Mouse (Mus musculus) forebrain, embryonic 15.5 days (tissue): ENCODE measurements at regions not wholly inside any gene's neighbourhood (a gene's known extent, or its start where the extent isn't known, plus 50 kb on each side); places are given as distances from the start of the nearest gene placed in this dataset.
"Not testable (repeated sequence)": the region's sequence is repeated elsewhere in the genome, so short reads cannot be mapped to it uniquely, and the experiment has no call there.

Source experiments
- ATAC-seq: fragments of 200-750 bp; cut with Nextera tagmentation; replicated peaks from 2 replicates; pipeline ENCODE4 v1.8.0; 2017; ENCODE audit warnings: mild to moderate bottlenecking, moderate TSS enrichment, moderate library complexity
- H3K27ac ChIP-seq: fragments of 300-500 bp; sonication (generic); replicated peaks from 2 replicates; pipeline ENCODE4 v1.5.1; 2015; ENCODE audit warnings: mild to moderate bottlenecking, inconsistent platforms
- H3K27me3 ChIP-seq: fragments of 300-500 bp; sonication (generic); 2 replicates; pipeline ENCODE4 v1.6.1; 2015; ENCODE audit warnings: inconsistent platforms
- H3K36me3 ChIP-seq: fragments of 300-500 bp; sonication (generic); 2 replicates; pipeline ENCODE4 v1.6.1; 2015; ENCODE audit warnings: mild to moderate bottlenecking, inconsistent platforms
- H3K4me1 ChIP-seq: fragments of 300-500 bp; sonication (generic); 2 replicates; pipeline ENCODE4 v1.6.1; 2015; ENCODE audit warnings: inconsistent platforms
- H3K4me2 ChIP-seq: fragments of 300-500 bp; sonication (generic); replicated peaks from 2 replicates; pipeline ENCODE4 v1.6.1; 2015; ENCODE audit warnings: mild to moderate bottlenecking, inconsistent platforms
- H3K4me3 ChIP-seq: fragments of 300-500 bp; sonication (generic); 2 replicates; pipeline ENCODE4 v1.5.1; 2015; ENCODE audit warnings: mild to moderate bottlenecking, inconsistent platforms
- H3K9ac ChIP-seq: fragments of 300-500 bp; sonication (generic); replicated peaks from 2 replicates; pipeline ENCODE4 v1.6.1; 2015; ENCODE audit warnings: mild to moderate bottlenecking, inconsistent platforms
- H3K9me3 ChIP-seq: fragments of 300-500 bp; sonication (generic); 2 replicates; pipeline ENCODE4 v1.6.1; 2016; ENCODE audit warnings: inconsistent platforms
- WGBS: fragments of 180-500 bp; shearing (Covaris S2); methylation state at CpG from one replicate; pipeline ENCODE4 v1.1.7; 2015; ENCODE audit warnings: mixed read lengths; 5-methylcytosine and 5-hydroxymethylcytosine counted together

- no peaks in the 10 kb centered on the region for H3K9me3 ChIP-seq
- H3K4me1 ChIP-seq: no peaks in the 10 kb centered on the region
- H3K4me2 ChIP-seq: no peak overlapping the region
- H3K27ac ChIP-seq: no peak overlapping the region
- H3K9ac ChIP-seq: no peak overlapping the region
- no peaks in the 10 kb centered on the region for H3K36me3 ChIP-seq
- H3K27me3 ChIP-seq: no peaks in the 10 kb centered on the region
- no peak for ATAC-seq
- H3K4me3 ChIP-seq: no peak overlapping the region
Measured at GRCm38 (mm10) chr8:126081279-126081678, 86.3 kb downstream of the Kcnk1 start.

GRCm38 (mm10) chr8:126082827-126083226 is 87.9 kb downstream of the Kcnk1 start:
- no peak overlapping the region for H3K4me3 ChIP-seq
- no peak overlapping the region for H3K9ac ChIP-seq
- no peaks in the 10 kb centered on the region for H3K9me3 ChIP-seq
- no peak overlapping the region for H3K4me2 ChIP-seq
- no peak for ATAC-seq
- no peaks in the 10 kb centered on the region for H3K4me1 ChIP-seq
- 77% methylated on average over 1 of the region's 1 CpGs for WGBS
- no peak overlapping the region for H3K27ac ChIP-seq
- H3K36me3 ChIP-seq: no peaks in the 10 kb centered on the region
- H3K27me3 ChIP-seq: no peaks in the 10 kb centered on the region

- Histone ChIP-seq H3K9me3 (no peaks in the 10 kb centered on the region), H3K4me3 (no peak overlapping the region), H3K27ac (no peak overlapping the region), H3K36me3 (no peaks in the 10 kb centered on the region), H3K4me2 (no peak overlapping the region), H3K9ac (no peak overlapping the region), H3K27me3 (no peaks in the 10 kb centered on the region), H3K4me1 (no peaks in the 10 kb centered on the region)
- ATAC-seq: no peak
- 66% methylated on average over 1 of the region's 1 CpGs for WGBS
Measured at GRCm38 (mm10) chr8:126090772-126091171, 95.8 kb downstream of the Kcnk1 start.

GRCm38 (mm10) chr8:126094005-126094404 is 99.0 kb downstream of the Kcnk1 start:
- WGBS: 82% methylated on average over 2 of the region's 2 CpGs
- no peak overlapping the region for H3K4me2 ChIP-seq

GRCm38 (mm10) chr8:126096056-126096455 is 101.1 kb downstream of the Kcnk1 start:
- no peaks in the 10 kb centered on the region for H3K9me3 ChIP-seq
- H3K36me3 ChIP-seq: no peaks in the 10 kb centered on the region
- no peak for ATAC-seq
- no peak overlapping the region for H3K4me3 ChIP-seq
- no peak overlapping the region for H3K4me2 ChIP-seq
- WGBS: 82% methylated on average over 6 of the region's 6 CpGs
- no peaks in the 10 kb centered on the region for H3K27me3 ChIP-seq
- no peak overlapping the region for H3K9ac ChIP-seq
- no peaks in the 10 kb centered on the region for H3K4me1 ChIP-seq
- H3K27ac ChIP-seq: no peak overlapping the region

More at GRCm38 (mm10) chr8:126094005-126094404, 99.0 kb downstream of the Kcnk1 start:
- H3K4me3 ChIP-seq: no peak overlapping the region
- no peak overlapping the region for H3K27ac ChIP-seq
- ATAC-seq: no peak
- H3K36me3 ChIP-seq: no peaks in the 10 kb centered on the region
- no peaks in the 10 kb centered on the region for H3K9me3 ChIP-seq
- H3K27me3 ChIP-seq: no peaks in the 10 kb centered on the region
- no peak overlapping the region for H3K9ac ChIP-seq
- no peaks in the 10 kb centered on the region for H3K4me1 ChIP-seq

- ATAC-seq: no peak
- Histone ChIP-seq H3K9ac (no peak overlapping the region), H3K27me3 (no peaks in the 10 kb centered on the region), H3K9me3 (no peaks in the 10 kb centered on the region), H3K4me2 (no peak overlapping the region), H3K4me3 (no peak overlapping the region), H3K27ac (no peak overlapping the region), H3K4me1 (no peaks in the 10 kb centered on the region), H3K36me3 (no peaks in the 10 kb centered on the region)
- WGBS: 79% methylated on average over 9 of the region's 9 CpGs
Measured at GRCm38 (mm10) chr8:126096636-126097170, 101.7 kb downstream of the Kcnk1 start.

DNA sequence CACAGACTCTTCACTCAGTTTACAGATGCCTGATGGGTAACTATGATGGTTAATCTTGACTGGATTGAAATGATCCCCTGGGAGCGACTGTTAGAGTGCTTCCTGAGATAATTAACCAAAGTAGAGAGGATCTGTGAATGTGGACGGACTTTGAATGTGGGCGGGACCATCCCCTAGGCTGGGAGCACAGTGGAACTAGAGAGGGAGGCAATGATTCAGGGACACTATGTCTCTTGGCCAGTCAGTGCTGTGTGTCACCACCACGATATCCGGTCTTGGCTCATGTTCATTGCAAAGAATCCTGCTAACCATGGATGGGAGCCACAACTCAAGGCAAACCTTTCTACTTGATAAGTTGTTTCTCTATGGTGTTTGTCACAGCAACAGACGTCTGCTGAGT is 103.9 kb downstream of the Kcnk1 start:
- H3K27me3 ChIP-seq: no peaks in the 10 kb centered on the region
- ATAC-seq: no peak
- H3K9ac ChIP-seq: no peak overlapping the region
- 80% methylated on average over 6 of the region's 6 CpGs for WGBS
- no peak overlapping the region for H3K4me3 ChIP-seq
- H3K4me2 ChIP-seq: no peak overlapping the region
- H3K27ac ChIP-seq: no peak overlapping the region
- no peaks in the 10 kb centered on the region for H3K4me1 ChIP-seq
- H3K36me3 ChIP-seq: no peaks in the 10 kb centered on the region
- no peaks in the 10 kb centered on the region for H3K9me3 ChIP-seq

DNA sequence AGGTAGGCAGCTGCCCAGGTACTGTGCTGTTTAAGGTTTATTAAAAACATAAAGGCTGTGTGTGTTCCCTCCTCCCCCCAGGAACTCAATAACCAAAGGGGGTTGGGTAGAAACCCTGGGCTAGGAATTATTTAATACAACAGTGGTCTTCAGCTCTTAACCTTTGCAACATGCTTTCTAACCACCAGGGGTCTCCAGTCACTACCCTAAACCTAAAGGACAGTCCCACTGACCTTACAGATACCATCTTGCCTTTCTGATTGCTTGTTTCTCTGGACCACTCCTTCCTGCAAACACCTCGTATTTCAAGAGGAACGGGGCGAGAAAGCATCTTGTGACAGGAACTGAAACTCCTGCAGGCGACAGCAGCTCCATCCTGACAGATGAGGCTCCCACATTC is 104.9 kb downstream of the Kcnk1 start:
- no peaks in the 10 kb centered on the region for H3K4me1 ChIP-seq
- no peak overlapping the region for H3K9ac ChIP-seq
- H3K9me3 ChIP-seq: no peaks in the 10 kb centered on the region
- no peak for ATAC-seq
- no peaks in the 10 kb centered on the region for H3K27me3 ChIP-seq
- 85% methylated on average over 4 of the region's 4 CpGs for WGBS
- H3K36me3 ChIP-seq: no peaks in the 10 kb centered on the region
- no peak overlapping the region for H3K27ac ChIP-seq
- no peak overlapping the region for H3K4me2 ChIP-seq
- H3K4me3 ChIP-seq: no peak overlapping the region

DNA sequence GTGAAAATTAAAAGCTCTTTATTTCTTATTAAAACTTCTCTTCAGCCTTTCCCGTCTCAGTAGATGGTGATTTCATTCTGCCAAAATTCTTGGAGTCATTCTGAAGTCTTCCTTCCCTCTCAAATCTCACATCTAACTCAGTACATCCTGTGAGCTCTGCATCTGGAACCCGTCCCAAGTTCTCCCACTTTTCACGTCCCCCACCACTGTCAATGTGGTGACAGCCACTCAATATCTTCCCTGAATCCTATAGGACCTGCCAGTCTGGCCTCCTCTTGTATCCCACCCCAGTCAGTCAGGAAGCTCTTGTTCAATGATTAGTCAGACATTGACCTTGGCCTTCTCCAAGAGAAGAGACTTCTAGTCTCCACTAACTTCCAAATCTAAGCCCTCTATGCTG is 110.1 kb downstream of the Kcnk1 start:
- Histone ChIP-seq H3K4me2 (no peak overlapping the region), H3K27ac (no peak overlapping the region), H3K4me3 (no peak overlapping the region), H3K9me3 (no peaks in the 10 kb centered on the region), H3K4me1 (no peaks in the 10 kb centered on the region), H3K27me3 (no peaks in the 10 kb centered on the region), H3K36me3 (no peaks in the 10 kb centered on the region), H3K9ac (no peak overlapping the region)
- no peak for ATAC-seq
- WGBS: 85% methylated on average over 3 of the region's 3 CpGs

DNA sequence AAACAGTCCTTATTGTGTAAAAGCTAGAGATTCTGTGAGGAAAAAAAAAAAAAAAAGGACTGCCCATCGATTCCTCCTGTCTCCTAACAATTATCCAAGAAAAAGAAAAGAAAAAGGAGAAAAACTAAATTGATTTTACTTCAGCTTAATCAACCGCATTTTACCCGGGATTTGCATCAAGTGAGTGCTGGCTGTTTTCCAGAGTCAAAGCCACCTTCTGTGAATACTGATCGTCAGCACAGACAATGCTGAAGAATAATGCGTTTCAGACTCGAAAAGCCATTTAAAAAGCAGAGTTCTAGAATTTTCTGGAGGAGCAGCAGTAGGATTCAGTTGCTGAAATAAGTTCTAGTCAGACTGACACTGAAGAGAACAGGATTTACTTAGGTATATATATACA is 131.1 kb downstream of the Kcnk1 start:
- WGBS: 13% methylated on average over 6 of the region's 6 CpGs
- Histone ChIP-seq H3K9ac (no peak overlapping the region), H3K36me3 (no peaks in the 10 kb centered on the region), H3K27me3 (no peaks in the 10 kb centered on the region), H3K4me3 (no peak overlapping the region), H3K9me3 (no peaks in the 10 kb centered on the region), H3K4me1 (peaks cover 6% of the 10 kb centered on the region), H3K4me2 (no peak overlapping the region), H3K27ac (peak overlapping the region; percentile 47)
- ATAC-seq: no peak

DNA sequence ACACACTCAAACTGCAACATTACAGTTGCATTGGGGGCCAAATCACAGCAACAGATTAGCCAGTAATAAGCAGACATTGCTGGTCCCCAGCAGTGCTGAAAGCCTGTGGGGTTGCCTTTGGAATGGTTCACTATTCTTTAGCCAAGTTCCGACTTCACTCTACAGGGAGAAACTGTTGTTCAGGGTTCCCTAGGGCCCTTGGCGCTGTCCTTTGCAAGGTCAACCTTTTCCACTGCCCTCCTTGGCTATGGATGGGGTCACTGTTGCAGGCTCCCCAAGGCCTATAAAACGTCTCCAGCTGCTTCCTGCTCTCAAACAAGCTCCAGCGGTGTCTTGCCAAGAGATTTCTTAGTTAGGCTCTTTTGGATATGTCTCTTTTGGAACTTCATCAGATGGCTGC is 137.1 kb downstream of the Kcnk1 start:
- 76% methylated on average over 4 of the region's 4 CpGs for WGBS
- no peaks in the 10 kb centered on the region for H3K9me3 ChIP-seq
- H3K9ac ChIP-seq: no peak overlapping the region
- no peak overlapping the region for H3K27ac ChIP-seq
- H3K4me3 ChIP-seq: no peak overlapping the region
- H3K27me3 ChIP-seq: no peaks in the 10 kb centered on the region
- no peaks in the 10 kb centered on the region for H3K36me3 ChIP-seq
- H3K4me1 ChIP-seq: no peaks in the 10 kb centered on the region
- ATAC-seq: no peak
- H3K4me2 ChIP-seq: no peak overlapping the region

DNA sequence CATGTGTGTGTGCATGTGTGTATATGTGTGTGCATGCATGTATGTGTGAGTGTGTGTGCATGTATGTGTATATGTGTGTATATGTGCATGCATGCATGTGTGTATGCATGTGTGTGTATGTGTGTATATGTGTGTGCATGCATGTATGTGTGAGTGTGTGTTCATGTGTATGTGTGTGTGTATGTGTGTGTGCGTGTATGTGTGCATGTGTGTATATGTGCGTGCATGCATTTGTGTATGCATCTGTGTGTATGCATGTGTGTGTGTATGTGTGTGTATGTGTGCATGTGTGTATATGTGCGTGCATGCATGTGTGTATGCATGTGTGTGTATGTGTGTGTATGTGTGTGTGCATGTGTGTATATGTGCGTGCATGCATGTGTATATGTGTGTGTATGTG is 137.9 kb downstream of the Kcnk1 start:
- H3K4me1 ChIP-seq, H3K27ac ChIP-seq, H3K9ac ChIP-seq, H3K27me3 ChIP-seq, H3K4me3 ChIP-seq, H3K36me3 ChIP-seq, ATAC-seq, H3K9me3 ChIP-seq, H3K4me2 ChIP-seq: not testable (repeated sequence)
- 97% methylated on average over 4 of the region's 4 CpGs for WGBS

- Histone ChIP-seq H3K36me3 (no peaks in the 10 kb centered on the region), H3K4me2 (no peak overlapping the region)
- ATAC-seq: no peak
Measured at GRCm38 (mm10) chr8:126135100-126135499, 140.1 kb downstream of the Kcnk1 start.

More at GRCm38 (mm10) chr8:126135100-126135499, 140.1 kb downstream of the Kcnk1 start:
- H3K27ac ChIP-seq: no peak overlapping the region
- WGBS: 79% methylated on average over 10 of the region's 10 CpGs
- no peak overlapping the region for H3K9ac ChIP-seq
- H3K9me3 ChIP-seq: no peaks in the 10 kb centered on the region
- H3K27me3 ChIP-seq: peaks cover 19% of the 10 kb centered on the region
- H3K4me1 ChIP-seq: peaks cover 12% of the 10 kb centered on the region
- H3K4me3 ChIP-seq: no peak overlapping the region
